Mouse (Mus musculus): ENCODE measurements around the gene Dok3.

Gene Dok3

GRCm38 (mm10) chr13:55479929-55480328 is 49.2 kb downstream of the Dok3 start:
- no peak for DNase-seq (ENCODE audit: inconsistent age in 2 of 2, low spot score in 1 of 2)

GRCm38 (mm10) chr13:55479008-55479407 is 50.1 kb downstream of the Dok3 start:
- peak in 1 of 2 experiments; percentile 55 for DNase-seq (ENCODE audit: inconsistent age in 2 of 2, low spot score in 1 of 2)

GRCm38 (mm10) chr13:55478036-55478435 is 51.1 kb downstream of the Dok3 start:
- peak in 1 of 2 experiments; percentile 75 for DNase-seq (ENCODE audit: inconsistent age in 2 of 2, low spot score in 1 of 2)

- DNase-seq (ENCODE audit: inconsistent age in 2 of 2, low spot score in 1 of 2): no peak
These were observed 51.6 kb downstream of the Dok3 start for GRCm38 (mm10) chr13:55477492-55477891.

GRCm38 (mm10) chr13:55476256-55476655 is 52.8 kb downstream of the Dok3 start:
- peak in 1 of 2 experiments; percentile 12 for DNase-seq (ENCODE audit: inconsistent age in 2 of 2, low spot score in 1 of 2)

GRCm38 (mm10) chr13:55475750-55476149 is 53.3 kb downstream of the Dok3 start:
- no peak for DNase-seq (ENCODE audit: inconsistent age in 2 of 2, low spot score in 1 of 2)

- DNase-seq (ENCODE audit: inconsistent age in 2 of 2, low spot score in 1 of 2): no peak
These were observed 54.5 kb downstream of the Dok3 start for GRCm38 (mm10) chr13:55474621-55475069.

- no peak for DNase-seq (ENCODE audit: inconsistent age in 2 of 2, low spot score in 1 of 2)
These were observed 55.1 kb downstream of the Dok3 start for GRCm38 (mm10) chr13:55473961-55474360.
